Mouse (Mus musculus): ENCODE measurements around the gene Frmd4b.
"Not testable (repeated sequence)": the region's sequence is repeated elsewhere in the genome, so short reads cannot be mapped to it uniquely, and the experiment has no call there.

Frmd4b gene

GRCm38 (mm10) chr6:97276890-97277497, 340.3 kb downstream of the Frmd4b start:
- Histone ChIP-seq H3K27me3 (ENCODE audit: control insufficient read depth, insufficient read depth, low read length, poor library complexity, severe bottlenecking) (no peaks in the 10 kb centered on the region), H3K36me3 (ENCODE audit: control insufficient read depth, insufficient read depth, low read length, poor library complexity, severe bottlenecking) (no peaks in the 10 kb centered on the region)
- DNase-seq (ENCODE audit: low read depth, low spot score) = no peak

DNA sequence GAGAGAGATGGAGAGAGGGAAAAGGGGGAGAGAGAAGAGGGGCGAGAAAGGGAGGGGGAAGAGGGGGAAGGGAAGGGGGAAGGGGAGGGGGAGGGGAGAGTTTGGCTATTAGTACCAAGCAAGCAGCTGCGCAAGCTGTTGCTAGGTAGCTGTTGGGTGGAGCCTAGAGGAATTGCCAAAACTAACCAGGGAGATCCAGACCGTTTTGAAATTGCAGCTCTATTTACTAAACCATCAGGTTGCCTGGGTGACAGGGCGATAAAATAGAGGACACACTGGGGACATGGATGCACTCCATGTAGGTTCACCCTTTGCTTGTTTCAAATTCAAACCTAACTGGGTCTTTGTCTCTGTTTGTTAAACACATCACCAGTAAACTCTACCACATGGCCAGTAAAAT, 341.0 kb downstream of the Frmd4b start:
- H3K27me3 ChIP-seq (ENCODE audit: control insufficient read depth, insufficient read depth, low read length, poor library complexity, severe bottlenecking) = no peaks in the 10 kb centered on the region
- DNase-seq (ENCODE audit: low read depth, low spot score) = no peak
- H3K36me3 ChIP-seq (ENCODE audit: control insufficient read depth, insufficient read depth, low read length, poor library complexity, severe bottlenecking) = no peaks in the 10 kb centered on the region

GRCm38 (mm10) chr6:97275760-97276159, 341.6 kb downstream of the Frmd4b start:
- DNase-seq (ENCODE audit: low read depth, low spot score) = no peak
- H3K27me3 ChIP-seq (ENCODE audit: control insufficient read depth, insufficient read depth, low read length, poor library complexity, severe bottlenecking) = no peaks in the 10 kb centered on the region
- H3K36me3 ChIP-seq (ENCODE audit: control insufficient read depth, insufficient read depth, low read length, poor library complexity, severe bottlenecking) = no peaks in the 10 kb centered on the region

DNA sequence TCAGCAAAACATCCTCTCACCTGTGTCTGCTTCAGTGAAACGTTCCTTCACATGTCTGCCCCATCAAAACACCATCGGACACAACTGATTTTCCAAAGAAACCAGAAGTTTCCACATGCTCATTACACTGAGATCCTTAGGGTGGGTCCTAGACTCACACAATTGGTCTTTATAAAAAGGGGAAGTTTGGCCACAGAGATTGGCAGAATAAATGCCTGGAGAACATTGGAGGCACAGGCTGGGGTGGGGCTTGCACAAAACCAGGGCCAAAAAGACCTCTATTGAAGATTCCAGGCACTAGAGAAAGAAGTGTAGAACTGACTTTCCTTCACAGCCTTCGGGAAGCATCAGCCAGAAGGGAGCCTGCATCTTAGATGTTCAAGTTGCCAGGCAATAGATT, 343.6 kb downstream of the Frmd4b start:
- Histone ChIP-seq H3K36me3 (ENCODE audit: control insufficient read depth, insufficient read depth, low read length, poor library complexity, severe bottlenecking) (no peaks in the 10 kb centered on the region), H3K27me3 (ENCODE audit: control insufficient read depth, insufficient read depth, low read length, poor library complexity, severe bottlenecking) (no peaks in the 10 kb centered on the region)
- no peak for DNase-seq (ENCODE audit: low read depth, low spot score)

- H3K27me3 ChIP-seq (ENCODE audit: control insufficient read depth, insufficient read depth, low read length, poor library complexity, severe bottlenecking) = no peaks in the 10 kb centered on the region
- DNase-seq (ENCODE audit: low read depth, low spot score) = no peak
- no peaks in the 10 kb centered on the region for H3K36me3 ChIP-seq (ENCODE audit: control insufficient read depth, insufficient read depth, low read length, poor library complexity, severe bottlenecking)
Observed at GRCm38 (mm10) chr6:97273058-97273710, 344.2 kb downstream of the Frmd4b start.

DNA sequence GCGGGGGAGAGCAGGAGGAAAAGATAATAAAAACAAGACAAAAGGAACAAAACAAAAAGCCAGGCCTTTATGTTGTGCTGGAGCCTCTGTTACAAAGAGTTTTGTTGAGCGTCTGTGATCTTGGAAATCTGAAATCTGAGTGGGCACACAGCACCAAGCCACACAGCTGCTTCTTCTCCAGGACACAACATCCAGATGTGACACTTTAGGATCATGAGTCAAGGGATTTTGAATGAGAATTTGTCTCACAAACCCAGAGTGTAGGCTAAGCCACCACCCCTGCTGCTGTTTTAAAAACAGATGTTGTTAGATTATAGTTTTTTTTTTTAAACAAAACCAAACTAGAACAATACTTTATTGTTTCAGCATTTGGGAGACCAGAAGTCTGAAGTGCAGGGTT, 345.0 kb downstream of the Frmd4b start:
- H3K36me3 ChIP-seq (ENCODE audit: control insufficient read depth, insufficient read depth, low read length, poor library complexity, severe bottlenecking) = no peaks in the 10 kb centered on the region
- H3K27me3 ChIP-seq (ENCODE audit: control insufficient read depth, insufficient read depth, low read length, poor library complexity, severe bottlenecking) = no peaks in the 10 kb centered on the region
- DNase-seq (ENCODE audit: low read depth, low spot score) = no peak

- no peak for DNase-seq (ENCODE audit: low read depth, low spot score)
- H3K36me3 ChIP-seq (ENCODE audit: control insufficient read depth, insufficient read depth, low read length, poor library complexity, severe bottlenecking) = no peaks in the 10 kb centered on the region
Observed at GRCm38 (mm10) chr6:97269596-97269995, 347.7 kb downstream of the Frmd4b start.

GRCm38 (mm10) chr6:97267132-97267531, 350.2 kb downstream of the Frmd4b start:
- Histone ChIP-seq H3K27me3 (ENCODE audit: control insufficient read depth, insufficient read depth, low read length, poor library complexity, severe bottlenecking) (no peaks in the 10 kb centered on the region), H3K36me3 (ENCODE audit: control insufficient read depth, insufficient read depth, low read length, poor library complexity, severe bottlenecking) (no peaks in the 10 kb centered on the region)
- DNase-seq (ENCODE audit: low read depth, low spot score) = no peak

More at GRCm38 (mm10) chr6:97269596-97269995, 347.7 kb downstream of the Frmd4b start:
- H3K27me3 ChIP-seq (ENCODE audit: control insufficient read depth, insufficient read depth, low read length, poor library complexity, severe bottlenecking) = no peaks in the 10 kb centered on the region

GRCm38 (mm10) chr6:97266661-97267060, 350.7 kb downstream of the Frmd4b start:
- DNase-seq (ENCODE audit: low read depth, low spot score) = no peak
- no peaks in the 10 kb centered on the region for H3K27me3 ChIP-seq (ENCODE audit: control insufficient read depth, insufficient read depth, low read length, poor library complexity, severe bottlenecking)
- H3K36me3 ChIP-seq (ENCODE audit: control insufficient read depth, insufficient read depth, low read length, poor library complexity, severe bottlenecking) = no peaks in the 10 kb centered on the region

- H3K27me3 ChIP-seq (ENCODE audit: control insufficient read depth, insufficient read depth, low read length, poor library complexity, severe bottlenecking) = no peaks in the 10 kb centered on the region
- DNase-seq (ENCODE audit: low read depth, low spot score) = no peak
- no peaks in the 10 kb centered on the region for H3K36me3 ChIP-seq (ENCODE audit: control insufficient read depth, insufficient read depth, low read length, poor library complexity, severe bottlenecking)
Observed at GRCm38 (mm10) chr6:97265705-97266104, 351.6 kb downstream of the Frmd4b start.

- Histone ChIP-seq H3K36me3 (ENCODE audit: control insufficient read depth, insufficient read depth, low read length, poor library complexity, severe bottlenecking) (no peaks in the 10 kb centered on the region), H3K27me3 (ENCODE audit: control insufficient read depth, insufficient read depth, low read length, poor library complexity, severe bottlenecking) (no peaks in the 10 kb centered on the region)
- DNase-seq (ENCODE audit: low read depth, low spot score) = no peak
Observed at GRCm38 (mm10) chr6:97265240-97265639, 352.1 kb downstream of the Frmd4b start.

- not testable (repeated sequence) for H3K27me3 ChIP-seq (ENCODE audit: control insufficient read depth, insufficient read depth, low read length, poor library complexity, severe bottlenecking); H3K36me3 ChIP-seq (ENCODE audit: control insufficient read depth, insufficient read depth, low read length, poor library complexity, severe bottlenecking)
- peak; percentile 33 for DNase-seq (ENCODE audit: low read depth, low spot score)
Observed at GRCm38 (mm10) chr6:97263750-97264149, 353.6 kb downstream of the Frmd4b start.

DNA sequence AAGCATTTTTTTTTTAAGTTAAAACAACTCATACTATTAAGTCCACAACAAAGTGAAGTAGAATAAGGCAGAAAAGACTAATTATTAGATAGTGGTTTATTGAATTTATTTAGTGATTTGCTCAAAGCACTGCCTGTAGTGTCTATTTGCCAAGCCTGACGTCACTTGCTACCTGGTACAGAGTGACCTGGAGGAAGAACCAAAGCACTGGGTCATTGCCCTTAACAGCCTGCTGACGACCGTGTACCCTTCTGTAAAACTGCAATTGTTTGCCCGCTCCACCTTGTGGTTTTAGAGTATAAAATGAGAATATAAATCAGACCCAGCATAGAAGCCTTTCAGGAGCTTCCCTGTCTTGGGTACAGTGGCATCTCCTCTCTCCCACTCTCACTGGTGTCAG, 355.1 kb downstream of the Frmd4b start:
- DNase-seq (ENCODE audit: low read depth, low spot score) = no peak
- Histone ChIP-seq H3K36me3 (ENCODE audit: control insufficient read depth, insufficient read depth, low read length, poor library complexity, severe bottlenecking) (no peaks in the 10 kb centered on the region), H3K27me3 (ENCODE audit: control insufficient read depth, insufficient read depth, low read length, poor library complexity, severe bottlenecking) (no peaks in the 10 kb centered on the region)

- H3K27me3 ChIP-seq (ENCODE audit: control insufficient read depth, insufficient read depth, low read length, poor library complexity, severe bottlenecking); H3K36me3 ChIP-seq (ENCODE audit: control insufficient read depth, insufficient read depth, low read length, poor library complexity, severe bottlenecking); DNase-seq (ENCODE audit: low read depth, low spot score): not testable (repeated sequence)
Observed at GRCm38 (mm10) chr6:97259926-97260325, 357.4 kb downstream of the Frmd4b start.

- DNase-seq (ENCODE audit: low read depth, low spot score) = no peak
- Histone ChIP-seq H3K27me3 (ENCODE audit: control insufficient read depth, insufficient read depth, low read length, poor library complexity, severe bottlenecking) (no peaks in the 10 kb centered on the region), H3K36me3 (ENCODE audit: control insufficient read depth, insufficient read depth, low read length, poor library complexity, severe bottlenecking) (no peaks in the 10 kb centered on the region)
Observed at GRCm38 (mm10) chr6:97258489-97258888, 358.9 kb downstream of the Frmd4b start.

All from splenic B cell, adult 2 months (primary cell).